Mouse (Mus musculus) CH12.LX (cell line): Measurements from ENCODE around the gene Hdhd3.

Experiments
- BHLHE40 ChIP-seq: IDR thresholded peaks from 2 replicates; pipeline ENCODE4 v1.6.1; 2011; ENCODE audit warnings: mild to moderate bottlenecking, low read depth, low read length, improper control_type of control experiment
- CTCF ChIP-seq, 2 experiments: IDR thresholded peaks in 1 of 2; conservative IDR thresholded peaks in 1 of 2; 2 replicates each; pipeline ENCODE4 v1.5.1; 2011 to 2012; ENCODE audit warnings: low read depth in 2 of 2, low read length in 2 of 2, improper control_type of control experiment in 1 of 2, inconsistent platforms in 1 of 2, mild to moderate bottlenecking in 1 of 2, moderate library complexity in 1 of 2
- GABPA ChIP-seq: IDR thresholded peaks from 2 replicates; pipeline ENCODE4 v1.6.1; 2012; ENCODE audit warnings: low read depth, low read length, improper control_type of control experiment, inconsistent platforms; ENCODE audit not compliant: insufficient replicate concordance
- JUND ChIP-seq: conservative IDR thresholded peaks from 2 replicates; pipeline ENCODE4 v1.6.1; 2011; ENCODE audit warnings: low read depth, low read length, improper control_type of control experiment
- MEF2A ChIP-seq: IDR thresholded peaks from 2 replicates; pipeline ENCODE4 v1.6.1; 2014; ENCODE audit warnings: low read depth, mild to moderate bottlenecking, inconsistent platforms, low read length, improper control_type of control experiment, borderline replicate concordance
- POLR2A ChIP-seq: IDR thresholded peaks from 2 replicates; pipeline ENCODE4 v1.6.1; 2011; ENCODE audit warnings: low read depth, mild to moderate bottlenecking, improper control_type of control experiment, low read length

GRCm38 (mm10) chr4:62520892-62521400 is 17.7 kb upstream of the Hdhd3 start:
- TF ChIP-seq CTCF (conservative IDR thresholded peaks at IDR 0.05 in 1 of 2, IDR thresholded peaks at IDR 0.05 in 1 of 2; ENCODE audit: low read depth in 2 of 2, low read length in 2 of 2) = no peak
- TF ChIP-seq BHLHE40 = no peak
- TF ChIP-seq POLR2A = no peak
- no peak for TF ChIP-seq JUND
- no peak for TF ChIP-seq GABPA
- no peak for TF ChIP-seq MEF2A
